Comparison of ENCODE assay signal across 16 mouse cellular contexts in the genomic region with DNA sequence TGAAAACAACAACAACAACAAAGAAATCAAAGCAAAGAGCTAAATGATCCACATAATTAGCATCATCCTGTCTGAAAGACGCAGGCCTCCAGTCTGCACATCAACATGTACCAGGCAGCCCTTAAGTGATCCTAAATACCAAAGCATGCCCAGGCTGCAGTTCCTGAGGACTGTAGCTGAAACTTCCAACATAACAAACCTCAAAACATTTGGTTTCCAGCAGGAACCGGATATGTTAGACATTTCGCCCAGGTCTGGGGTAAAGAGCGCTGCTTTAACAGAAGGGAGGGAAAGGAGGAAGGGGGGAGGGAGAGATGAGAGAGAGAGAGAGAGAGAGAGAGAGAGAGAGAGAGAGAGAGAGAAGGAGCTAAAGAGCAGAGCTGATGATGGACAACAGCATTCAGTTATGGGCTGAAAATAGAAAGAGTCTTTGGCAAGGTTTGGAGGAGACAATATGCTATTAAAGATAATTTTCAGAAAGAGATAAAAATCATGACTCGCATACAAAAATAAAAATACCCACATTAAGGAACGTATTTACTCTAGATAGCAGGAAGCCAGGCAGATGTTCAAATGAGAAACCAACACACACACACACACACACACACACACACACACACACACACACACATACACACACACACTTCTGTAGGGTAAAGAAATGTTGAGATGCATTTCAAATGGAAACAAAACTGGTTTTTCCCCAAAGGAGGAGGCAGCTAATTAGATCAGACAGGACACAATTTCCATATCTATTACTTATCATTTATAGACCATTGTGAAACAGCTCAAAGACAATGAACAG. TPM values are rescaled to one million over a fixed set of nuclear protein-coding genes. Genes with fewer than 3 reads are reported as not detected.
DNase-seq lines count a peak whose midpoint lies in the region; ATAC-seq lines count a peak whose summit lies in the region.
"Had no signal": no experiment of that assay in that cellular context is flagged by ENCODE, and none has a peak within 500 bp of the region (broad histone marks: within the 10 kb centered on the region; RNA-seq: fewer than 3 reads in every experiment).

No protein-coding gene starts in this region.

- H3K4me2 ChIP-seq in heart, embryonic 16.5 days (ENCODE audit: low read depth, low read length), result no peak overlapping the region
- no peak overlapping the region for H3K4me2 ChIP-seq in embryonic facial prominence, embryonic 13.5 days
- H3K4me2 ChIP-seq: limb, embryonic 13.5 days; lung, embryonic 15.5 days; midbrain, embryonic 12.5 days; neural tube, embryonic 15.5 days had no signal

- H3K27ac ChIP-seq in heart, embryonic 16.5 days (ENCODE audit: low read length), result peak overlapping the region; percentile 58
- H3K27ac ChIP-seq in embryonic facial prominence, embryonic 13.5 days, result peak overlapping the region; percentile 55
- H3K27ac ChIP-seq: limb, embryonic 13.5 days; lung, embryonic 15.5 days; midbrain, embryonic 12.5 days; neural tube, embryonic 15.5 days had no signal

- H3K9ac ChIP-seq in heart, embryonic 16.5 days (ENCODE audit: low read length), result no peak overlapping the region
- no peak overlapping the region for H3K9ac ChIP-seq in embryonic facial prominence, embryonic 13.5 days
- H3K9ac ChIP-seq: limb, embryonic 13.5 days; lung, embryonic 15.5 days; midbrain, embryonic 12.5 days; neural tube, embryonic 15.5 days had no signal

- 21% methylated on average over 6 of the region's 6 CpGs for WGBS in heart, embryonic 16.5 days
- WGBS in embryonic facial prominence, embryonic 13.5 days, result 27% methylated on average over 6 of the region's 6 CpGs

- no peaks in the 10 kb centered on the region for H3K36me3 ChIP-seq in heart, embryonic 16.5 days (ENCODE audit: control insufficient read depth, insufficient read depth)
- no peaks in the 10 kb centered on the region for H3K36me3 ChIP-seq in embryonic facial prominence, embryonic 13.5 days
- H3K36me3 ChIP-seq: limb, embryonic 13.5 days; lung, embryonic 15.5 days; midbrain, embryonic 12.5 days; neural tube, embryonic 15.5 days had no signal

- H3K9me3 ChIP-seq in heart, embryonic 16.5 days (replicated peaks; ENCODE audit: control insufficient read depth, low read length), result no peaks in the 10 kb centered on the region
- H3K9me3 ChIP-seq in embryonic facial prominence, embryonic 13.5 days, result no peaks in the 10 kb centered on the region
- H3K9me3 ChIP-seq: limb, embryonic 13.5 days; lung, embryonic 15.5 days; midbrain, embryonic 12.5 days; neural tube, embryonic 15.5 days had no signal

- no peak overlapping the region for H3K4me3 ChIP-seq in heart, embryonic 16.5 days (ENCODE audit: low read length)
- H3K4me3 ChIP-seq in embryonic facial prominence, embryonic 13.5 days, result no peak overlapping the region
- H3K4me3 ChIP-seq: limb, embryonic 13.5 days; lung, embryonic 15.5 days; midbrain, embryonic 12.5 days; neural tube, embryonic 15.5 days had no signal

- H3K27me3 ChIP-seq in heart, embryonic 16.5 days (ENCODE audit: control insufficient read depth, insufficient read depth, low read length), result no peaks in the 10 kb centered on the region
- no peaks in the 10 kb centered on the region for H3K27me3 ChIP-seq in embryonic facial prominence, embryonic 13.5 days
- H3K27me3 ChIP-seq: limb, embryonic 13.5 days; lung, embryonic 15.5 days; midbrain, embryonic 12.5 days; neural tube, embryonic 15.5 days had no signal

- H3K4me1 ChIP-seq in heart, embryonic 16.5 days (ENCODE audit: control insufficient read depth, insufficient read depth, low read length), result peaks cover 36% of the 10 kb centered on the region
- H3K4me1 ChIP-seq in embryonic facial prominence, embryonic 13.5 days, result peaks cover 37% of the 10 kb centered on the region

- no peak for DNase-seq in heart, adult 18-20 months
- DNase-seq in A20 (ENCODE audit: low read depth, low spot score), result peak; percentile 78
- DNase-seq in CD4-positive, CD25-positive, alpha-beta regulatory T cell, adult 2 months (ENCODE audit: low read depth, low spot score), result peak; percentile 63
- DNase-seq in thymus, postnatal 4 days, result no peak
- DNase-seq: adrenal gland, adult 2 months; cerebellum, adult 11 months; layer of hippocampus, adult 9-11 months; right cerebral cortex, postnatal 14 days had no signal

- no peak for ATAC-seq in heart, embryonic 16.5 days (replicated peaks; ENCODE audit: extremely low read depth, insufficient read depth, low FRiP score)
- no peak for ATAC-seq in embryonic facial prominence, embryonic 13.5 days (ENCODE audit: insufficient number of reproducible peaks, insufficient read depth, low FRiP score, low TSS enrichment, low read depth)
- ATAC-seq in megakaryocyte progenitor cell, adult 5-6 weeks (replicated peaks; ENCODE audit: poor library complexity), result no peak
- ATAC-seq: intestine, embryonic 16.5 days had no signal

RNA-seq across cellular contexts. Expression of a gene that starts 49.5 kb away (rescaled TPM):
- polyA plus RNA-seq in heart, embryonic 16.5 days (2015; fragmentation: Nextera tagmentation; extraction: Ambion mirVana), result 28.4 and 30.1 TPM in 2 replicates
- total RNA-seq in heart, adult 18-20 months (2021), result 100 to 1,000 TPM; 432 to 483 TPM
- 4.0 TPM in 2 replicates for polyA plus RNA-seq in embryonic facial prominence, embryonic 13.5 days (2015; fragmentation: Nextera tagmentation; extraction: Ambion mirVana)
- total RNA-seq in megakaryocyte progenitor cell, adult 5-6 weeks (2015), result 17.9 and 19.2 TPM in 2 replicates
- 16.6 and 21.4 TPM in 2 replicates for total RNA-seq in megakaryocyte progenitor cell, adult 5-6 weeks (2017)

Comparison
In these comparisons a context has a peak if more than half of its experiments do, and no peak if none do; other contexts are left out.
1. DNase-seq: peak in A20 (single experiment) and CD4-positive, CD25-positive, alpha-beta regulatory T cell, adult 2 months (single experiment); none in heart, adult 18-20 months (0 of 2) and thymus, postnatal 4 days (single experiment).
2. RNA of a gene that starts 49.5 kb away (total RNA-seq): 432 to 483 TPM in heart, adult 18-20 months; 16.6 to 21.4 TPM in megakaryocyte progenitor cell, adult 5-6 weeks; every median in the first group is over 10 times any median in the second.